Mouse (Mus musculus): Measurements from ENCODE around the gene Cwf19l1. TPM values are rescaled to one million over a fixed set of nuclear protein-coding genes. Genes with fewer than 3 reads are reported as not detected.
"Not testable (repeated sequence)": the region's sequence is repeated elsewhere in the genome, so short reads cannot be mapped to it uniquely, and the experiment has no call there.

Cwf19l1 gene
- polyA plus RNA-seq, 1 experiment, result not detected

GRCm38 (mm10) chr19:44127729-44128497, 7.8 kb downstream of the Cwf19l1 start:
- 96% methylated on average over 10 of the region's 10 CpGs for WGBS
- TF ChIP-seq POLR2A (IDR thresholded peaks at IDR 0.05; ENCODE audit: insufficient read depth, low read depth, low read length) (no peak), CTCF (IDR thresholded peaks at IDR 0.05; ENCODE audit: insufficient read depth, low read depth, low read length) (no peak)
- no peaks in the 10 kb centered on the region for H3K4me1 ChIP-seq (ENCODE audit: control insufficient read depth, insufficient read depth, low read length)

GRCm38 (mm10) chr19:44121137-44121536, 14.5 kb downstream of the Cwf19l1 start:
- Histone ChIP-seq H3K4me3 (ENCODE audit: insufficient read depth, low read depth, low read length) (no peak overlapping the region), H3K27ac (ENCODE audit: insufficient read depth, low read depth, low read length) (no peak overlapping the region), H3K4me1 (ENCODE audit: control insufficient read depth, insufficient read depth, low read length) (no peaks in the 10 kb centered on the region)
- 91% methylated on average over 7 of the region's 7 CpGs for WGBS
- TF ChIP-seq POLR2A (IDR thresholded peaks at IDR 0.05; ENCODE audit: insufficient read depth, low read depth, low read length), result no peak
- TF ChIP-seq CTCF (IDR thresholded peaks at IDR 0.05; ENCODE audit: insufficient read depth, low read depth, low read length), result no peak

More at GRCm38 (mm10) chr19:44127729-44128497, 7.8 kb downstream of the Cwf19l1 start:
- H3K27ac ChIP-seq (ENCODE audit: insufficient read depth, low read depth, low read length), result no peak overlapping the region
- H3K4me3 ChIP-seq (ENCODE audit: insufficient read depth, low read depth, low read length), result no peak overlapping the region

- 93% methylated on average over 9 of the region's 9 CpGs for WGBS
Measured at GRCm38 (mm10) chr19:44120686-44121085, 15.0 kb downstream of the Cwf19l1 start.

GRCm38 (mm10) chr19:44117793-44118192, 17.9 kb downstream of the Cwf19l1 start:
- Histone ChIP-seq H3K4me3 (ENCODE audit: insufficient read depth, low read depth, low read length) (no peak overlapping the region), H3K4me1 (ENCODE audit: control insufficient read depth, insufficient read depth, low read length) (no peaks in the 10 kb centered on the region), H3K27ac (ENCODE audit: insufficient read depth, low read depth, low read length) (no peak overlapping the region)
- no peak for TF ChIP-seq CTCF (IDR thresholded peaks at IDR 0.05; ENCODE audit: insufficient read depth, low read depth, low read length)
- TF ChIP-seq POLR2A (IDR thresholded peaks at IDR 0.05; ENCODE audit: insufficient read depth, low read depth, low read length), result no peak

More at GRCm38 (mm10) chr19:44120686-44121085, 15.0 kb downstream of the Cwf19l1 start:
- not testable (repeated sequence) for H3K4me3 ChIP-seq (ENCODE audit: insufficient read depth, low read depth, low read length); H3K27ac ChIP-seq (ENCODE audit: insufficient read depth, low read depth, low read length); H3K4me1 ChIP-seq (ENCODE audit: control insufficient read depth, insufficient read depth, low read length)

GRCm38 (mm10) chr19:44111706-44112105, 24.0 kb downstream of the Cwf19l1 start:
- WGBS, result 59% methylated on average over 7 of the region's 7 CpGs
- Histone ChIP-seq H3K4me3 (ENCODE audit: insufficient read depth, low read depth, low read length) (no peak overlapping the region), H3K4me1 (ENCODE audit: control insufficient read depth, insufficient read depth, low read length) (no peaks in the 10 kb centered on the region), H3K27ac (ENCODE audit: insufficient read depth, low read depth, low read length) (no peak overlapping the region)
- TF ChIP-seq POLR2A (IDR thresholded peaks at IDR 0.05; ENCODE audit: insufficient read depth, low read depth, low read length) (no peak), CTCF (IDR thresholded peaks at IDR 0.05; ENCODE audit: insufficient read depth, low read depth, low read length) (no peak)

- Histone ChIP-seq H3K4me3 (ENCODE audit: insufficient read depth, low read depth, low read length) (no peak overlapping the region), H3K27ac (ENCODE audit: insufficient read depth, low read depth, low read length) (no peak overlapping the region), H3K4me1 (ENCODE audit: control insufficient read depth, insufficient read depth, low read length) (no peaks in the 10 kb centered on the region)
- TF ChIP-seq CTCF (IDR thresholded peaks at IDR 0.05; ENCODE audit: insufficient read depth, low read depth, low read length) (no peak), POLR2A (IDR thresholded peaks at IDR 0.05; ENCODE audit: insufficient read depth, low read depth, low read length) (no peak)
- 87% methylated on average over 9 of the region's 9 CpGs for WGBS
Measured at GRCm38 (mm10) chr19:44110356-44110755, 25.3 kb downstream of the Cwf19l1 start.

GRCm38 (mm10) chr19:44108996-44109395, 26.7 kb downstream of the Cwf19l1 start:
- Histone ChIP-seq H3K27ac (ENCODE audit: insufficient read depth, low read depth, low read length) (no peak overlapping the region), H3K4me1 (ENCODE audit: control insufficient read depth, insufficient read depth, low read length) (no peaks in the 10 kb centered on the region), H3K4me3 (ENCODE audit: insufficient read depth, low read depth, low read length) (no peak overlapping the region)
- TF ChIP-seq POLR2A (IDR thresholded peaks at IDR 0.05; ENCODE audit: insufficient read depth, low read depth, low read length), result no peak
- TF ChIP-seq CTCF (IDR thresholded peaks at IDR 0.05; ENCODE audit: insufficient read depth, low read depth, low read length), result no peak

- 28% methylated on average over 22 of the region's 22 CpGs for WGBS
- no peak for TF ChIP-seq POLR2A (IDR thresholded peaks at IDR 0.05; ENCODE audit: insufficient read depth, low read depth, low read length)
- no peak for TF ChIP-seq CTCF (IDR thresholded peaks at IDR 0.05; ENCODE audit: insufficient read depth, low read depth, low read length)
- Histone ChIP-seq H3K27ac (ENCODE audit: insufficient read depth, low read depth, low read length) (0 out of 2 replicates have a peak overlapping the region, but pooled peaks have one; percentile 3), H3K4me3 (ENCODE audit: insufficient read depth, low read depth, low read length) (peak overlapping the region; percentile 91), H3K4me1 (ENCODE audit: control insufficient read depth, insufficient read depth, low read length) (no peaks in the 10 kb centered on the region)
Measured at GRCm38 (mm10) chr19:44107661-44108521, 27.8 kb downstream of the Cwf19l1 start.

Measured in olfactory bulb, adult 2 months (tissue).